Mouse (Mus musculus): ENCODE measurements at regions not wholly inside any gene's neighbourhood (a gene's known extent, or its start where the extent isn't known, plus 50 kb on each side); places are given as distances from the start of the nearest gene placed in this dataset.
"Not testable (repeated sequence)": the region's sequence is repeated elsewhere in the genome, so short reads cannot be mapped to it uniquely, and the experiment has no call there.

GRCm38 (mm10) chr12:55996585-55997377 is 160.7 kb downstream of the Brms1l start:
- H3K9me3 ChIP-seq (ENCODE audit: low read length) = no peaks in the 10 kb centered on the region
- H3K4me1 ChIP-seq (replicated peaks; ENCODE audit: low read depth, low read length) = no peaks in the 10 kb centered on the region
- no peaks in the 10 kb centered on the region for H3K36me3 ChIP-seq (ENCODE audit: insufficient read depth, low read length)
- H3K4me3 ChIP-seq (replicated peaks; ENCODE audit: low read length) = no peak overlapping the region
- no peaks in the 10 kb centered on the region for H3K27me3 ChIP-seq (ENCODE audit: insufficient read depth, low read length)
- TF ChIP-seq POU5F1 (IDR thresholded peaks at IDR 0.05; ENCODE audit: borderline replicate concordance, low read length) (no peak), NANOG (IDR thresholded peaks at IDR 0.05; ENCODE audit: borderline replicate concordance, low read length) (no peak), CTCF (conservative IDR thresholded peaks at IDR 0.05; ENCODE audit: low read length) (no peak)

DNA sequence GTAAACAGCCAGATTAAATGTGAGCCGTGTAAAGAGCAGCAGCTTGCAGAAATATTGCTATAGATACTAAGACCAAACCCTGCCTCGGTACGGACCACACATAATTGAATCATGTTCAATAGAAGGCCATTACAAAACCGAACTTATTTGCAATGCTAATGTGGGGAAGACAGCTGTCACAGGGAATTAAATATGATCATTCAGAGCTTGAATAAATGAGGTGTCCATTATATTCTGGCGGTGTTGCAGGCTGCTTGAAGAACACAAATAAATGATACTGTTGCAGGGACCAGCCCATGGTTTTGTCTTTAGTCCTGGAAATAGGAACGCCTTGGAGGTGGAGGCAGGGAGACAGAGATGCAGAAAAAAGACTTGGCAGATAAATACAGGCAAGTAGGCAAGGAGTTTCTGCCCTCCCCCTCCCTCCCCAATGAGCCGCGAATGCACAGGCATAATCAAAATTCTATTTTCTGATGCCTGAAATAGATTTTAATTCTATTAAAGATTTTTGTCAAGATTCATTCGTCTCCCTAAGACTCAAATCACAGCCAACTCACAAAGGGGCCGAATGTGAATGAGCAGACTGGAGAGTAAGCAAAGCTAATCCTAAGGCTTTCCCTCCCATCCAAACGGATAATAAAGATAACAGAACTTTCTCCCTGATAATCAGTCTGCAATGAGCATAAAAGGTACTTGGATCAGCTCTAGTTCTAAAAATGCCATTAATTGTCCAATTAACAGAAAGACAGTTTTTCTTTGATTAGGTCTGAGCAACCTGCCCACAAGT is 147.6 kb downstream of the Brms1l start:
- Histone ChIP-seq H3K4me1 (replicated peaks; ENCODE audit: low read depth, low read length) (no peaks in the 10 kb centered on the region), H3K4me3 (replicated peaks; ENCODE audit: low read length) (no peak overlapping the region), H3K36me3 (ENCODE audit: insufficient read depth, low read length) (no peaks in the 10 kb centered on the region), H3K27me3 (ENCODE audit: insufficient read depth, low read length) (no peaks in the 10 kb centered on the region), H3K9me3 (ENCODE audit: low read length) (peaks cover 5% of the 10 kb centered on the region)
- TF ChIP-seq POU5F1 (IDR thresholded peaks at IDR 0.05; ENCODE audit: borderline replicate concordance, low read length) = no peak
- TF ChIP-seq CTCF (conservative IDR thresholded peaks at IDR 0.05; ENCODE audit: low read length) = no peak
- no peak for TF ChIP-seq NANOG (IDR thresholded peaks at IDR 0.05; ENCODE audit: borderline replicate concordance, low read length)

GRCm38 (mm10) chr12:55983128-55983527 is 147.0 kb downstream of the Brms1l start:
- peaks cover 5% of the 10 kb centered on the region for H3K9me3 ChIP-seq (ENCODE audit: low read length)
- H3K4me1 ChIP-seq (replicated peaks; ENCODE audit: low read depth, low read length) = 0 out of 2 replicates have a peak, but pooled peaks cover 4% of the 10 kb centered on the region
- no peaks in the 10 kb centered on the region for H3K36me3 ChIP-seq (ENCODE audit: insufficient read depth, low read length)
- H3K27me3 ChIP-seq (ENCODE audit: insufficient read depth, low read length) = no peaks in the 10 kb centered on the region
- TF ChIP-seq NANOG (IDR thresholded peaks at IDR 0.05; ENCODE audit: borderline replicate concordance, low read length) (no peak), CTCF (conservative IDR thresholded peaks at IDR 0.05; ENCODE audit: low read length) (no peak), POU5F1 (IDR thresholded peaks at IDR 0.05; ENCODE audit: borderline replicate concordance, low read length) (no peak)
- H3K4me3 ChIP-seq (replicated peaks; ENCODE audit: low read length) = no peak overlapping the region

GRCm38 (mm10) chr12:55974262-55974661 is 138.1 kb downstream of the Brms1l start:
- H3K4me1 ChIP-seq (replicated peaks; ENCODE audit: low read depth, low read length) = 0 out of 2 replicates have a peak, but pooled peaks cover 4% of the 10 kb centered on the region
- TF ChIP-seq POU5F1 (IDR thresholded peaks at IDR 0.05; ENCODE audit: borderline replicate concordance, low read length) = no peak
- TF ChIP-seq NANOG (IDR thresholded peaks at IDR 0.05; ENCODE audit: borderline replicate concordance, low read length) = no peak
- no peak for TF ChIP-seq CTCF (conservative IDR thresholded peaks at IDR 0.05; ENCODE audit: low read length)
- no peak overlapping the region for H3K4me3 ChIP-seq (replicated peaks; ENCODE audit: low read length)
- H3K9me3 ChIP-seq (ENCODE audit: low read length) = peaks cover 4% of the 10 kb centered on the region; the same call in 1 of the 2 replicates
- no peaks in the 10 kb centered on the region for H3K27me3 ChIP-seq (ENCODE audit: insufficient read depth, low read length)
- H3K36me3 ChIP-seq (ENCODE audit: insufficient read depth, low read length) = no peaks in the 10 kb centered on the region

DNA sequence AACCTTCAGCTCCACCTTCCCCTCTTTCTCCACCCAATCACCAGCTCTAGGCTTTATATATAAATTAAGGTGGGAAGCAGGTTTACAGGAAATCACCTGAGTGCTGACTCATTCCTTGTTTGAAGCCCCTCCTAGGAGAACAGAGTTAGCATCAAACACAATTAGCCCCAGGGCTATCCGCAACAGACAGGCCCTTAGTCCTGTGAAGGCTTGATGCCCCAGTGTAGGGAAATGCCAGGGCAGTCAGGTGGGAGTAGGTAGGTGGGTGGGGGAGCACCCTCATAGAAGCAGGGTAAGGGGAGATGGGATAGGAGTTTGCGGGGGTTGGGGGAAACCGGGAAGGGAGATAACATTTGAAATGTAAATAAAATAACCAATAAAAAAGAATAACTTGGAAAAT is 123.2 kb downstream of the Brms1l start:
- not testable (repeated sequence) for H3K4me1 ChIP-seq (replicated peaks; ENCODE audit: low read depth, low read length)

DNA sequence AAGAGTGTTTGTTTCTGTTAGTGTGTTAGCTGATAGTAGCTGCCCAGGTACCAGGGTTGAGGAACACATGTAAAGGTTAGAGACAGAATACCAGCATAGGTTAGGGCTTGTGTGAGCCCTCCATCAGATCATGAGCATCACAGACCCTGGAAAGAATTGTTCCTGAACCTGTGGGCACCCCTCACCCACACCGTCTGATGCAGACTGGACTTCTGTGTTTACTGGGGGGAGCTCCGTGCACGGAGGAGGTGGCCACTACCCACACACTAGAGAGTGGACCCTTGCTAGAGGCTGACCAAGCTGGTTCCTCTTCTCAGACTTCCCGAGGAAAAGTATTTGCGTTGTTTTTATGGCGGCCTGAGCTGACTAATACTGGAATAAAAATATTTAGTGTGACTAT is 104.4 kb downstream of the Brms1l start:
- TF ChIP-seq CTCF (conservative IDR thresholded peaks at IDR 0.05; ENCODE audit: low read length) = no peak
- no peak for TF ChIP-seq POU5F1 (IDR thresholded peaks at IDR 0.05; ENCODE audit: borderline replicate concordance, low read length)
- no peak for TF ChIP-seq NANOG (IDR thresholded peaks at IDR 0.05; ENCODE audit: borderline replicate concordance, low read length)
- no peaks in the 10 kb centered on the region for H3K9me3 ChIP-seq (ENCODE audit: low read length)
- no peaks in the 10 kb centered on the region for H3K27me3 ChIP-seq (ENCODE audit: insufficient read depth, low read length)
- H3K4me1 ChIP-seq (replicated peaks; ENCODE audit: low read depth, low read length) = 0 out of 2 replicates have a peak, but pooled peaks cover 2% of the 10 kb centered on the region
- H3K36me3 ChIP-seq (ENCODE audit: insufficient read depth, low read length) = no peaks in the 10 kb centered on the region
- no peak overlapping the region for H3K4me3 ChIP-seq (replicated peaks; ENCODE audit: low read length)

More for the DNA sequence above, 123.2 kb downstream of the Brms1l start:
- not testable (repeated sequence) for H3K4me3 ChIP-seq (replicated peaks; ENCODE audit: low read length); H3K27me3 ChIP-seq (ENCODE audit: insufficient read depth, low read length); H3K9me3 ChIP-seq (ENCODE audit: low read length); H3K36me3 ChIP-seq (ENCODE audit: insufficient read depth, low read length)

GRCm38 (mm10) chr12:55939281-55940142 is 103.4 kb downstream of the Brms1l start:
- Histone ChIP-seq H3K9me3 (ENCODE audit: low read length) (no peaks in the 10 kb centered on the region), H3K4me3 (replicated peaks; ENCODE audit: low read length) (no peak overlapping the region), H3K27me3 (ENCODE audit: insufficient read depth, low read length) (no peaks in the 10 kb centered on the region), H3K4me1 (replicated peaks; ENCODE audit: low read depth, low read length) (peaks cover 5% of the 10 kb centered on the region; the same call in 1 of the 2 replicates), H3K36me3 (ENCODE audit: insufficient read depth, low read length) (no peaks in the 10 kb centered on the region)
- TF ChIP-seq CTCF (conservative IDR thresholded peaks at IDR 0.05; ENCODE audit: low read length) (no peak), POU5F1 (IDR thresholded peaks at IDR 0.05; ENCODE audit: borderline replicate concordance, low read length) (no peak), NANOG (IDR thresholded peaks at IDR 0.05; ENCODE audit: borderline replicate concordance, low read length) (no peak)

DNA sequence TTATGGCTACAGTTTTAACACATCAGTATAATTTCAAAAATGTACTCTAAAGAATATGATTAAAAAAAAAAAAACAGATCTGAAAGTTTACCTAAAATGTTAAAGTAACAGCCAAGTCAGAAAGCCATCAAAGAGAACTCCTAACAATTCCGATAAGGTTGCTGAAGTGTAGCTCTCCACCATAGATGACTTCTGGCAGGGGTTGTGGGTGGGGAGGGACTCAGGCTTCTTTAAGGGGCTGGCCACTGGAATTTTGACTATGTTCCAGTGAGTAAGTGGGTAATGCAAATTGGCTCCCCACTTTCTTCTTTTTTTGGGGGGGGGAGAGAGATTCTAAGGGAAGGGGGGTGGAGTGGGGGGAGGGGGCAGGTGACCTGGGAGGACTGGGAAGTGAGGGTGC is 98.0 kb downstream of the Brms1l start:
- Histone ChIP-seq H3K4me3 (replicated peaks; ENCODE audit: low read length) (no peak overlapping the region), H3K36me3 (ENCODE audit: insufficient read depth, low read length) (no peaks in the 10 kb centered on the region), H3K4me1 (replicated peaks; ENCODE audit: low read depth, low read length) (peaks cover 24% of the 10 kb centered on the region), H3K27me3 (ENCODE audit: insufficient read depth, low read length) (peaks cover 8% of the 10 kb centered on the region; the same call in 1 of the 2 replicates), H3K9me3 (ENCODE audit: low read length) (no peaks in the 10 kb centered on the region)
- TF ChIP-seq CTCF (conservative IDR thresholded peaks at IDR 0.05; ENCODE audit: low read length) = no peak
- TF ChIP-seq NANOG (IDR thresholded peaks at IDR 0.05; ENCODE audit: borderline replicate concordance, low read length) = no peak
- TF ChIP-seq POU5F1 (IDR thresholded peaks at IDR 0.05; ENCODE audit: borderline replicate concordance, low read length) = no peak

Measured in E14TG2a.4 (cell line).